Mouse (Mus musculus): ENCODE measurements at regions not wholly inside any gene's neighbourhood (a gene's known extent, or its start where the extent isn't known, plus 50 kb on each side); places are given as distances from the start of the nearest gene placed in this dataset.

DNA sequence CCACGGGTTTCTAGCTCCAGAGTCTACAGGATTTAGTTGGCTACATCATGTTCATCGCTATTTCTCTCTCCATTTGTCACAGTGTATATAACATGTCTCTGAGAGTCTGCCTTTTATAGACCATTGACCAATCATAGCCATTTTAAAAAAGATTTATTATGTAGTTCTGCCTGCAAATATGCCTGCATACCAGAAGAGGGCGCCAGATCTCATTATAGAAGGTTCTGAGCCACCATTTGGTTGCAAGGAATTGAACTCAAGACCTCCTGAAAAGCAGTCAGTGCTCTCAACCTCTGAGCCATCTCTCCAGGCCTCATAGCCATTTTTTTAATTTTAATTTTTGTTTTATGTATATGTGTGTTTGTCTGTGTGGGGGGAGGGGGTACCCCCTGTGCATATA, 151.7 kb upstream of the Usp9x start:
- TF ChIP-seq CTCF (IDR thresholded peaks at IDR 0.05; ENCODE audit: borderline replicate concordance, insufficient read depth, low read length): no peak
- TF ChIP-seq POLR2A (IDR thresholded peaks at IDR 0.05; ENCODE audit: low read depth, low read length): no peak
